Mouse (Mus musculus) kidney, adult 8-10 months (tissue): ENCODE measurements around the gene Gm1673.

ENCODE experiments used
- DNase-seq, 2 experiments: peaks; one replicate each; pipeline ENCODE4 v3.0.0; 2022

The Gm1673 gene

GRCm38 (mm10) chr5:33997829-33998504 lies 14.7 kb downstream of the Gm1673 start:
- no peak for DNase-seq

- no peak for DNase-seq
Measured at GRCm38 (mm10) chr5:33998505-33998877, 15.3 kb downstream of the Gm1673 start.

GRCm38 (mm10) chr5:33999466-34000090 lies 16.3 kb downstream of the Gm1673 start:
- DNase-seq, result no peak

- DNase-seq, result no peak
Measured at GRCm38 (mm10) chr5:34000809-34001208, 17.6 kb downstream of the Gm1673 start.

GRCm38 (mm10) chr5:34001401-34001800 lies 18.2 kb downstream of the Gm1673 start:
- DNase-seq, result no peak

- DNase-seq, result no peak
Measured at GRCm38 (mm10) chr5:34002636-34003035, 19.4 kb downstream of the Gm1673 start.

- no peak for DNase-seq
Measured at GRCm38 (mm10) chr5:34004618-34005017, 21.4 kb downstream of the Gm1673 start.

- DNase-seq, result no peak
Measured at GRCm38 (mm10) chr5:34006832-34007231, 23.6 kb downstream of the Gm1673 start.

DNA sequence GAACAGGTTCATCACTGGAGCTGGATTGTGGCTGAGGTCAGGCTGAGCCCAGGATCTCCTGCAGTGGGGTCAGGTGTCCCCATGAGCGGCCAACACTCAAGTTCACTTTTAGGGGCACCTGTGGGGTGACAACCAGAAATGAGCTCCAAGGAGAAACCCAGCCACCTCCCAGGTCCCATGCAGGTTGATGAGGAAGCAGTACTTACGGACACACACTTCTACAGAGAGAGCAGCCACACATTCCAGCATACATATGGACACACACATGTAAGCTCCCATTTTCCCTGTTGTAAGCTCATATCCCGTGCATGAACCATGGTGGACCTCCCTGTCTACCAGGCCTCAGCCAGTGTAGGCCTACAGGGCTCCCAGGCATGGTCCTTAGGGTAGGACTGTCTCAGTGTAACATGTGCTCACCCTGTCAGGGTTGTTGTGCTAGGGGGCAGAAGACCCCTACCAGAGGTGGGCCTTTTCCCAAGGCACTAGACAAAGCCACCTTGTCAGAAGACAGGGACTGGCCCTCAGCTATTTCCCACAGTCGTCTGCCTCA lies 24.2 kb downstream of the Gm1673 start:
- DNase-seq, result no peak

GRCm38 (mm10) chr5:34014652-34015051 lies 31.4 kb downstream of the Gm1673 start:
- DNase-seq, result no peak

DNA sequence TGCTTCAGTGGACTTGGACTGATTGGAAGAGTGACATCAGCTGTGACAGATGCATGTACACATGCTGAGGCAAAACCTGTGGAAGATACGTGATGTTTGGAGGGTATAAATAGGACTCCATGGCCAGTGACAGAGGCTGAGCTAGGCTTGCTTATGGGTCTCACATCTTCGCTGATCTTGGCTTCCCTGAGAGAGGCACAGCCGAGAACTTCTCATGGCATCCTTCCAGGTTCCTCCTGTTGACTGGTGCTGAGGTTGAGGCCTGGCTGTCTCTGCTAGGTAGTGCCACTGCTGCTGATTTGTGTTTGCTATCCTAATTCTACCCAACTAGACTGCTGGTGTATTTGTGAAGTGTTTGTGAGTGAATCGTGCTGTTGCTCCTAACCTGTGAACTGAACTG lies 35.7 kb downstream of the Gm1673 start:
- no peak for DNase-seq

DNA sequence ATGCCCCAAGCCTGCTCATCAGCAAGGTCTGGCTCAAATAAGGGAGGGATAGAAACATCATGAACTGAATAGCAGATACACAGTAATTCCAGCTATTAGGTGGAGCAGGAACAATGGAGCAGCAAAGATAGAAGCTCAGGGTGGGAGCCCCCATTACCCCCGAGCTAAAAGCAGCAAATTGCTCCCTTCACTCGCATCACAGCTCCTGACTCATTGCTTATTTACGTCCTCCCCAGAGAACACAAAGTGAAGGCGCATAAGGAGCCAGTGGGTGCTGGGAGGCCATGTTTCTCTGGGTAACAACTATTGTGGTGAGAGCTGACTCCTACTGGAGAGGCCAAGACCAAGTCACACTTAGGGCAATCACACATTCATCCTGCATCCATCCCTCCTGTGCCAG lies 46.9 kb downstream of the Gm1673 start:
- DNase-seq, result no peak

DNA sequence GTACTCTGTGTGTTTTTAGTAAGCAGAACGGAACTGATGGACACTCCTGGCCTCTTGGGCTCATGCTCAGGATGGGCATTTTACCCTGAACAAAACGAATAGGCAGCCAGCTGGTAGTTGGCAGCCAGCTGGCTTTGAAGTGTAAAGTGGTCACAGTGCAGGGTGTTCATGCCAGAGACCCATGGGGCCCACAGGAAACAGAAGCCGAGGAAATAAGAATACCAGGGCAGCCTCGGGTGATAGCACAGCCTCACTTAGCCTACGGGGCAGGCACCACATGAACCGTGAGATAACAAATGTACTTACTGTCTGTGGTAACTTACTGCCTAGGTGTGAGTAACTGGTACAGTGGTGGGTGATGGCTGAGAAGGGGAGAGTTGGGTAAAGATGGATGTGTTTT lies 47.8 kb downstream of the Gm1673 start:
- DNase-seq, result no peak

DNA sequence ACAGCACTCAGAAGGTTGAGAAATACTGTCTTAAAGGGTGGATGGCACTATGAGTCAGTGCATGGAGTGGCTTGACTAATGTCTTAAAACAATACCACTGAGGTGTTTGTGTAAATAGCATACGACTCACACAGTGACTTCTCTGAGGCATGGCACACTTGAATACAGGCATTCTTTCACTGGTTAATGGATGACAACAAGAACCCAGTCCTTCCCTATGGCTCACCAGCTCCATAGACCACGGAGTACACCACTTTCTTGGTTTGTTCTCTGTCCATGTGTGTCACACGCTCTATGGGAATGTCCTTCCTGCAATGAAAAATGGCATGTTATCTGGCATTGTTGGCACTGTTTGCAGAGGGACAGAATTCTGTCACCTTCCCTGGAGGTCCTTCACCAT lies 49.3 kb downstream of the Gm1673 start:
- DNase-seq, result no peak
